Mouse (Mus musculus) ES-Bruce4 (cell line): ENCODE data around the gene Sept8.

Source experiments
- CTCF ChIP-seq: IDR thresholded peaks from one replicate; pipeline ENCODE4 v1.8.1; 2011; ENCODE audit warnings: low read depth, low read length
- EP300 ChIP-seq: IDR thresholded peaks from 2 replicates; pipeline ENCODE4 v1.6.1; 2011; ENCODE audit warnings: low read depth, low read length; ENCODE audit not compliant: insufficient read depth
- POLR2A ChIP-seq: IDR thresholded peaks from one replicate; pipeline ENCODE4 v1.8.1; 2011; ENCODE audit warnings: low read length; ENCODE audit not compliant: insufficient read depth

DNA sequence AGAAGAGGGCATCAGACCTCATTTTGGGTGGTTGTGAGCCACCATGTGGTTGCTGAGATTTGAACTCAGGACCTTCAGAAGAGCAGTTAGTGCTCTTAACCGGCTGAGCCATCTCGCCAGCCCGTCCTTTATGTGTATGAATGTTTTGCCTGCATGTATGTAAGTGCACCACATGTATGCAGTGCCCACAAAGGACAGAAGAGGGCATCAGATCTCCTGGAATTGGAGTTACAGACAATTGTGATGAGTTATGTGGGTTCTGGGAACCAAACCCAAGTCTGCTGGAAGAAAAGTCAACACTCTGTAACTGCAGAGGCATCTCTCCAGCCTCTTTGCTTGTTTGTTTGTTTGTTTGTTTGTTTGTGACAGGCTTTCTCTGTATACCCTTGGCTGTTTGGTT, 61.5 kb downstream of the Sept8 start:
- TF ChIP-seq EP300 (no peak), CTCF (no peak), POLR2A (no peak)
